18 mouse cellular contexts compared by ENCODE assay signal in the genomic region with DNA sequence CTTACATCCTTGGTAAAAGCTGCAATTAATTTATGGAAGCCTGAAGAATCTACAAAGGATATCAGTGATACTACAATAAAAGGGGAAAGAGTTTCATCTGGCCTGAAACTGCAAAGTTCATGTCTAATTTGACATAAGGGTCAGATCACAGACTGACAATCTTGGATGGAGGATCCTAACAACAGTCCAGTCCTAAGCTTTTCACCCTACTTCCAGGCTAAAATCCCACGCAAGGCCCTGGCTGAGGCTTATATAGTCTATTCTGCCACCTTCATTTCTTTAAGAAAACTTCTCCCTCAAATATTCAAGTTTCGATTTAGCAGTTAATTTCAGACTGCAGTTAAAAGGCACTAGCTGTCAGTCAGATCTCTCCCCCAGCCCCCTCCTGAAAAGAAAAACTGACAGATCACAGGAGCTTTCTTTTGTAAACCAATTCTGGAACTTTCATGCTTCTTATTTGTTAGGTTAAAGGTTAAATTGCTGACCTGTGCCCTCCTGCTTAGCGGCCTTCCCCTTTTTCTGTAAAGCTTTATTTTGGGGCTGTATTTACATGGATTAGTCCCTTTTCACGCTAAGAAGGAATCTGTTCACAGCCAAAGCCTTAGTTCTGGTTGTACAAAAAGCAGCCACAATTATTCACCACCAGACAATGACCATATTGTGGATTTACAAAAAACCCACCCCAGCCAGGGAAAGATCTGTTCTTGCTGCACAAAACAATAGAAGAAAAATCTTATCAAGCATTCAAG.
DNase-seq lines count a peak whose midpoint lies in the region; ATAC-seq and TF ChIP-seq lines count a peak whose summit lies in the region.
"Had no signal": no experiment of that assay in that cellular context is flagged by ENCODE, and none has a peak within 500 bp of the region (broad histone marks: within the 10 kb centered on the region; RNA-seq: fewer than 3 reads in every experiment).

No protein-coding gene starts in this region.

- H3K9me3 ChIP-seq in liver, postnatal 0 days (ENCODE audit: low read length) = no peaks in the 10 kb centered on the region
- H3K9me3 ChIP-seq in liver, embryonic 12.5 days (replicated peaks) = no peaks in the 10 kb centered on the region
- no peaks in the 10 kb centered on the region for H3K9me3 ChIP-seq in forebrain, embryonic 13.5 days (replicated peaks)
- H3K9me3 ChIP-seq: G1E; neural tube, embryonic 13.5 days had no signal

- H3K27ac ChIP-seq in liver, postnatal 0 days (ENCODE audit: low read depth) = peak overlapping the region; percentile 44; the same call in 1 of the 2 replicates
- no peak overlapping the region for H3K27ac ChIP-seq in liver, embryonic 12.5 days
- peak overlapping the region; percentile 63 for H3K27ac ChIP-seq in forebrain, embryonic 13.5 days
- H3K27ac ChIP-seq: neural tube, embryonic 13.5 days; stomach, postnatal 0 days had no signal

- H3K4me2 ChIP-seq in liver, postnatal 0 days (ENCODE audit: low read depth, low read length) = no peak overlapping the region
- H3K4me2 ChIP-seq in liver, embryonic 12.5 days = no peak overlapping the region
- 0 out of 2 replicates have a peak overlapping the region, but pooled peaks have one; percentile 3 for H3K4me2 ChIP-seq in forebrain, embryonic 13.5 days
- H3K4me2 ChIP-seq: neural tube, embryonic 13.5 days had no signal

- peaks cover 15% of the 10 kb centered on the region for H3K4me1 ChIP-seq in liver, postnatal 0 days (ENCODE audit: insufficient read depth)
- peaks cover 45% of the 10 kb centered on the region for H3K4me1 ChIP-seq in liver, embryonic 12.5 days
- peaks cover 48% of the 10 kb centered on the region for H3K4me1 ChIP-seq in forebrain, embryonic 13.5 days

- TF ChIP-seq CTCF in liver, postnatal 0 days (IDR thresholded peaks at IDR 0.05; ENCODE audit: low read depth) = no peak

- no peak for DNase-seq in liver, postnatal 0 days
- peak; percentile 81 for DNase-seq in embryo, embryonic 10 days (ENCODE audit: low spot score)
- DNase-seq in retina, postnatal 1 day = peak; percentile 24
- no peak for DNase-seq in adrenal gland, adult (ENCODE audit: inconsistent age in 2 of 2, low spot score in 1 of 2)
- DNase-seq: adrenal gland, postnatal 36 days; cerebellum, adult 11 months; kidney, postnatal 25 days; lung, adult 18-20 months; right cerebral cortex, adult 18-20 months; thymus, postnatal 36 days had no signal

- 53% methylated on average over 4 of the region's 4 CpGs for WGBS in liver, postnatal 0 days (ENCODE audit: insufficient replicate concordance)
- WGBS in liver, embryonic 12.5 days (ENCODE audit: insufficient replicate concordance) = 61% methylated on average over 4 of the region's 4 CpGs
- 3% methylated on average over 4 of the region's 4 CpGs for WGBS in forebrain, embryonic 13.5 days

- no peaks in the 10 kb centered on the region for H3K27me3 ChIP-seq in liver, postnatal 0 days (ENCODE audit: insufficient read depth, low read length)
- no peaks in the 10 kb centered on the region for H3K27me3 ChIP-seq in liver, embryonic 12.5 days (replicated peaks)
- H3K27me3 ChIP-seq in forebrain, embryonic 13.5 days = no peaks in the 10 kb centered on the region

- TF ChIP-seq EP300 in liver, postnatal 0 days (IDR thresholded peaks at IDR 0.05; ENCODE audit: low read depth) = no peak

- H3K4me3 ChIP-seq in liver, postnatal 0 days (ENCODE audit: low read depth, low read length) = no peak overlapping the region
- H3K4me3 ChIP-seq in liver, embryonic 12.5 days = no peak overlapping the region
- H3K4me3 ChIP-seq in forebrain, embryonic 13.5 days = no peak overlapping the region
- H3K4me3 ChIP-seq: erythroblast, embryonic 14.5 days; neural tube, embryonic 13.5 days had no signal

- ATAC-seq in liver, postnatal 0 days = no peak
- ATAC-seq in liver, embryonic 12.5 days = no peak
- peak; percentile 72; the same call in 1 of the 2 replicates for ATAC-seq in forebrain, embryonic 13.5 days
- ATAC-seq in inflammation-experienced regulatory T-cells, adult 6 months = no peak
- ATAC-seq: intestine, embryonic 16.5 days had no signal

- H3K36me3 ChIP-seq in liver, postnatal 0 days (replicated peaks; ENCODE audit: insufficient read depth, low read length) = no peaks in the 10 kb centered on the region
- H3K36me3 ChIP-seq in liver, embryonic 12.5 days = no peaks in the 10 kb centered on the region
- no peaks in the 10 kb centered on the region for H3K36me3 ChIP-seq in forebrain, embryonic 13.5 days (ENCODE audit: poor library complexity, severe bottlenecking)
- H3K36me3 ChIP-seq: neural tube, embryonic 13.5 days had no signal

- H3K9ac ChIP-seq in liver, postnatal 0 days (replicated peaks) = no peak overlapping the region
- no peak overlapping the region for H3K9ac ChIP-seq in liver, embryonic 12.5 days
- no peak overlapping the region for H3K9ac ChIP-seq in forebrain, embryonic 13.5 days
- H3K9ac ChIP-seq: neural tube, embryonic 13.5 days had no signal

Comparison
In these comparisons a context has a peak if more than half of its experiments do, and no peak if none do; other contexts are left out.
1. DNase-seq: peak in embryo, embryonic 10 days (single experiment) and retina, postnatal 1 day (single experiment); none in liver, postnatal 0 days (single experiment) and adrenal gland, adult (0 of 2).